Mouse (Mus musculus): ENCODE results near the gene Map3k19. TPM values are rescaled to one million over a fixed set of nuclear protein-coding genes. Genes with fewer than 3 reads are reported as not detected.

Map3k19 gene
- total RNA-seq (2017) = 0.34 and 0.96 TPM in 2 replicates

- ATAC-seq (replicated peaks; ENCODE audit: low read depth, poor library complexity, severe bottlenecking) = no peak
These were observed at the start of gene Map3k19 for GRCm38 (mm10) chr1:127854486-127855222. Map3k19 (minus strand) TSS chr1:127855031.

- no peak for ATAC-seq (replicated peaks; ENCODE audit: low read depth, poor library complexity, severe bottlenecking)
These were observed 44.6 kb upstream of the Map3k19 start for GRCm38 (mm10) chr1:127899401-127899800.

GRCm38 (mm10) chr1:127869276-127869675, 14.4 kb upstream of the Map3k19 start:
- ATAC-seq (replicated peaks; ENCODE audit: low read depth, poor library complexity, severe bottlenecking) = no peak

GRCm38 (mm10) chr1:127868300-127869261, 13.8 kb upstream of the Map3k19 start, which contains the start of gene Rab3gap1:
Rab3gap1 (plus strand) TSS chr1:127868773.
- ATAC-seq (replicated peaks; ENCODE audit: low read depth, poor library complexity, severe bottlenecking) = peak; percentile 99

GRCm38 (mm10) chr1:127863806-127864205, 9.0 kb upstream of the Map3k19 start:
- ATAC-seq (replicated peaks; ENCODE audit: low read depth, poor library complexity, severe bottlenecking) = no peak

GRCm38 (mm10) chr1:127861900-127862299, 7.1 kb upstream of the Map3k19 start:
- no peak for ATAC-seq (replicated peaks; ENCODE audit: low read depth, poor library complexity, severe bottlenecking)

GRCm38 (mm10) chr1:127860492-127860891, 5.7 kb upstream of the Map3k19 start:
- no peak for ATAC-seq (replicated peaks; ENCODE audit: low read depth, poor library complexity, severe bottlenecking)

GRCm38 (mm10) chr1:127859799-127860400, 5.1 kb upstream of the Map3k19 start:
- ATAC-seq (replicated peaks; ENCODE audit: low read depth, poor library complexity, severe bottlenecking) = no peak

- ATAC-seq (replicated peaks; ENCODE audit: low read depth, poor library complexity, severe bottlenecking) = peak; percentile 50; the same call in 1 of the 2 replicates
These were observed 4.3 kb upstream of the Map3k19 start for GRCm38 (mm10) chr1:127858945-127859648.

GRCm38 (mm10) chr1:127850075-127850610, 4.7 kb downstream of the Map3k19 start:
- ATAC-seq (replicated peaks; ENCODE audit: low read depth, poor library complexity, severe bottlenecking) = peak; percentile 98

- no peak for ATAC-seq (replicated peaks; ENCODE audit: low read depth, poor library complexity, severe bottlenecking)
These were observed 9.4 kb downstream of the Map3k19 start for GRCm38 (mm10) chr1:127845472-127845871.

GRCm38 (mm10) chr1:127838602-127839001, 16.2 kb downstream of the Map3k19 start:
- no peak for ATAC-seq (replicated peaks; ENCODE audit: low read depth, poor library complexity, severe bottlenecking)

- ATAC-seq (replicated peaks; ENCODE audit: low read depth, poor library complexity, severe bottlenecking) = peak; percentile 88
These were observed 18.2 kb downstream of the Map3k19 start for GRCm38 (mm10) chr1:127836619-127837018.

- ATAC-seq (replicated peaks; ENCODE audit: low read depth, poor library complexity, severe bottlenecking) = no peak
These were observed 20.6 kb downstream of the Map3k19 start for GRCm38 (mm10) chr1:127834202-127834601.

GRCm38 (mm10) chr1:127833714-127834113, 21.1 kb downstream of the Map3k19 start:
- no peak for ATAC-seq (replicated peaks; ENCODE audit: low read depth, poor library complexity, severe bottlenecking)

GRCm38 (mm10) chr1:127830215-127830921, 24.5 kb downstream of the Map3k19 start:
- ATAC-seq (replicated peaks; ENCODE audit: low read depth, poor library complexity, severe bottlenecking) = peak; percentile 94

GRCm38 (mm10) chr1:127827325-127827724, 27.5 kb downstream of the Map3k19 start:
- peak; percentile 63 for ATAC-seq (replicated peaks; ENCODE audit: low read depth, poor library complexity, severe bottlenecking)

GRCm38 (mm10) chr1:127816381-127816780, 38.5 kb downstream of the Map3k19 start:
- no peak for ATAC-seq (replicated peaks; ENCODE audit: low read depth, poor library complexity, severe bottlenecking)

- ATAC-seq (replicated peaks; ENCODE audit: low read depth, poor library complexity, severe bottlenecking) = no peak
These were observed 41.9 kb downstream of the Map3k19 start for GRCm38 (mm10) chr1:127812929-127813328.

All from common myeloid progenitor, adult 5-6 weeks (primary cell).